ENCODE assay signal across 9 mouse cellular contexts in the genomic region with DNA sequence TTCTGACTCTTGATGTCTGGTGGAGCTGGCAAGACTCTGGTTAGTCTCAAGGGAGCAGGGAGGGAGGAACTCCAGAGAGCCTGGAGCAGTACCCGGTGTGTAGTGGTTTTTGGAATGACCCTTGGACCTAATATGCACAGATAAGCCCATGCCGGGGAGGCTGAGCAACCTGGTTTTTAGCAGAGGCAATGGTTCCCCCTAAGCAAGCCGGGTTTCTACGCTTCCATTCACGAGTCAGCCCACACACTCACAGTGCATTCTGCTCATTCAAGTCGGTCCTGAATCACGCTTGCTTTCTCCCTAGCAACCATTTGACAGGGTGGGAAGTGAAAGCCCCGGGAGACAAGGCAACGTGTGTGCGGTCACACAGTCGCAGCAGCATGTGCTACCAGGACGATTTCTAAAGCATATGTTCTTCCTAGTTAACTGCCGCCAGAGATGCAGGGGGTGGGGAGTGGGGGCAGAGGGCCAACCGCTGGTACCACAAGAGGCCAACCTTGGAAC. TPM values are rescaled to one million over a fixed set of nuclear protein-coding genes. Genes with fewer than 3 reads are reported as not detected.
DNase-seq lines count a peak whose midpoint lies in the region; ATAC-seq and TF ChIP-seq lines count a peak whose summit lies in the region.
"Had no signal": no experiment of that assay in that cellular context is flagged by ENCODE, and none has a peak within 500 bp of the region (broad histone marks: within the 10 kb centered on the region; RNA-seq: fewer than 3 reads in every experiment).

No protein-coding gene starts in this region.

- no peaks in the 10 kb centered on the region for H3K27me3 ChIP-seq in liver, postnatal 0 days (ENCODE audit: insufficient read depth, low read length)
- H3K27me3 ChIP-seq in liver, embryonic 12.5 days (replicated peaks): no peaks in the 10 kb centered on the region
- 0 out of 2 replicates have a peak, but pooled peaks cover 7% of the 10 kb centered on the region for H3K27me3 ChIP-seq in neural tube, embryonic 15.5 days (replicated peaks)
- H3K27me3 ChIP-seq: embryonic facial prominence, embryonic 13.5 days had no signal

- H3K9ac ChIP-seq in liver, postnatal 0 days (replicated peaks): no peak overlapping the region
- no peak overlapping the region for H3K9ac ChIP-seq in liver, embryonic 12.5 days
- H3K9ac ChIP-seq in neural tube, embryonic 15.5 days (replicated peaks): 0 out of 2 replicates have a peak overlapping the region, but pooled peaks have one; percentile 10
- H3K9ac ChIP-seq: embryonic facial prominence, embryonic 13.5 days had no signal

- no peak for TF ChIP-seq EP300 in liver, postnatal 0 days (IDR thresholded peaks at IDR 0.05; ENCODE audit: low read depth)

- intact Hi-C loops in left cerebral cortex, postnatal 10 days (cut with DNase I): loop anchor here (5.0 kb wide), 1 partner anchor 55 kb away; no protein-coding TSS in a partner anchor
- intact Hi-C loops in gastrocnemius, adult 2 months (cut with DNase I): no loop called here

- no peak for ATAC-seq in liver, postnatal 0 days
- ATAC-seq in liver, embryonic 12.5 days: no peak
- peak; percentile 56 to 63 for ATAC-seq in hematopoietic stem cell, adult 5-6 weeks (replicated peaks in 1 of 2; ENCODE audit: insufficient read depth in 1 of 2, low FRiP score in 2 of 2, low TSS enrichment in 1 of 2, low read depth in 1 of 2, poor library complexity in 2 of 2, severe bottlenecking in 2 of 2)
- peak; percentile 73; the same call in 1 of the 2 replicates for ATAC-seq in neural tube, embryonic 15.5 days (ENCODE audit: low FRiP score)

- H3K36me3 ChIP-seq in liver, postnatal 0 days (replicated peaks; ENCODE audit: insufficient read depth, low read length): no peaks in the 10 kb centered on the region
- no peaks in the 10 kb centered on the region for H3K36me3 ChIP-seq in liver, embryonic 12.5 days
- no peaks in the 10 kb centered on the region for H3K36me3 ChIP-seq in neural tube, embryonic 15.5 days
- H3K36me3 ChIP-seq: embryonic facial prominence, embryonic 13.5 days had no signal

- no peak overlapping the region for H3K4me3 ChIP-seq in liver, postnatal 0 days (ENCODE audit: low read depth, low read length)
- no peak overlapping the region for H3K4me3 ChIP-seq in liver, embryonic 12.5 days
- H3K4me3 ChIP-seq in neural tube, embryonic 15.5 days (replicated peaks): no peak overlapping the region
- H3K4me3 ChIP-seq in gastrocnemius, adult 2 months: no peak overlapping the region
- H3K4me3 ChIP-seq: embryonic facial prominence, embryonic 13.5 days had no signal

- no peak for DNase-seq in liver, postnatal 0 days
- DNase-seq in left cerebral cortex, postnatal 10 days (ENCODE audit: extremely low spot score in 1 of 2, low spot score in 2 of 2): peak; percentile 54 to 81
- DNase-seq in kidney, adult 8-10 months: no peak
- DNase-seq in gastrocnemius, adult 2 months: no peak
- DNase-seq in adrenal gland, postnatal 25 days: no peak

- 41% methylated on average over 14 of the region's 14 CpGs for WGBS in liver, postnatal 0 days (ENCODE audit: insufficient replicate concordance)
- 38% methylated on average over 14 of the region's 14 CpGs for WGBS in liver, embryonic 12.5 days (ENCODE audit: insufficient replicate concordance)
- 3% methylated on average over 14 of the region's 14 CpGs for WGBS in neural tube, embryonic 15.5 days

- H3K4me2 ChIP-seq in liver, postnatal 0 days (ENCODE audit: low read depth, low read length): 0 out of 2 replicates have a peak overlapping the region, but pooled peaks have one; percentile 13
- H3K4me2 ChIP-seq in liver, embryonic 12.5 days: no peak overlapping the region
- peak overlapping the region; percentile 22; the same call in 1 of the 2 replicates for H3K4me2 ChIP-seq in neural tube, embryonic 15.5 days
- H3K4me2 ChIP-seq: embryonic facial prominence, embryonic 13.5 days had no signal

- no peaks in the 10 kb centered on the region for H3K9me3 ChIP-seq in liver, postnatal 0 days (ENCODE audit: low read length)
- H3K9me3 ChIP-seq in liver, embryonic 12.5 days (replicated peaks): no peaks in the 10 kb centered on the region
- H3K9me3 ChIP-seq in neural tube, embryonic 15.5 days (replicated peaks): no peaks in the 10 kb centered on the region
- H3K9me3 ChIP-seq: embryonic facial prominence, embryonic 13.5 days had no signal

- no peak for TF ChIP-seq CTCF in liver, postnatal 0 days (IDR thresholded peaks at IDR 0.05; ENCODE audit: low read depth)
- no peak for TF ChIP-seq CTCF in gastrocnemius, adult 2 months (IDR thresholded peaks at IDR 0.05)

- peaks cover 11% of the 10 kb centered on the region; the same call in 1 of the 2 replicates for H3K4me1 ChIP-seq in liver, postnatal 0 days (ENCODE audit: insufficient read depth)
- peaks cover 16% of the 10 kb centered on the region for H3K4me1 ChIP-seq in liver, embryonic 12.5 days
- H3K4me1 ChIP-seq in neural tube, embryonic 15.5 days: peaks cover 41% of the 10 kb centered on the region

- H3K27ac ChIP-seq in liver, postnatal 0 days (ENCODE audit: low read depth): no peak overlapping the region
- no peak overlapping the region for H3K27ac ChIP-seq in liver, embryonic 12.5 days
- peak overlapping the region; percentile 45 for H3K27ac ChIP-seq in neural tube, embryonic 15.5 days (replicated peaks)
- no peak overlapping the region for H3K27ac ChIP-seq in gastrocnemius, adult 2 months
- H3K27ac ChIP-seq: embryonic facial prominence, embryonic 13.5 days had no signal

RNA-seq across cellular contexts. Expression of a gene that starts 21.7 kb away (rescaled TPM):
- 5.5 and 6.3 TPM in 2 replicates for polyA plus RNA-seq in liver, postnatal 0 days (2015; fragmentation: Nextera tagmentation; extraction: Ambion mirVana)
- 0.41 and 0.62 TPM in 2 replicates for polyA plus RNA-seq in liver, embryonic 12.5 days (2016; fragmentation: Nextera tagmentation; extraction: Ambion mirVana)
- 3.4 and 6.3 TPM in 2 replicates for total RNA-seq in hematopoietic stem cell, adult 5-6 weeks (2017)
- total RNA-seq in left cerebral cortex, postnatal 10 days (2021): 1 to 10 TPM; 1.4 to 2.9 TPM
- polyA plus RNA-seq in neural tube, embryonic 15.5 days (2015; fragmentation: Nextera tagmentation; extraction: Ambion mirVana): 2.5 and 2.7 TPM in 2 replicates
- total RNA-seq in gastrocnemius, adult 2 months (2021): under 1 TPM in 1 of 2 experiments, not detected in 1; 0.42 TPM
- not detected in 2 replicates for total RNA-seq in adrenal gland, postnatal 25 days (2021)

Comparison
In these comparisons a context has a peak if more than half of its experiments do, and no peak if none do; other contexts are left out.
1. ATAC-seq: peak in hematopoietic stem cell, adult 5-6 weeks (2 of 2) and neural tube, embryonic 15.5 days (single experiment); none in liver, postnatal 0 days (single experiment) and liver, embryonic 12.5 days (single experiment).
2. DNase-seq: peak in left cerebral cortex, postnatal 10 days (2 of 2); none in liver, postnatal 0 days (single experiment), kidney, adult 8-10 months (0 of 2), gastrocnemius, adult 2 months (single experiment) and adrenal gland, postnatal 25 days (single experiment).